Mouse (Mus musculus): ENCODE data around the gene Pif1.

The Pif1 gene

DNA sequence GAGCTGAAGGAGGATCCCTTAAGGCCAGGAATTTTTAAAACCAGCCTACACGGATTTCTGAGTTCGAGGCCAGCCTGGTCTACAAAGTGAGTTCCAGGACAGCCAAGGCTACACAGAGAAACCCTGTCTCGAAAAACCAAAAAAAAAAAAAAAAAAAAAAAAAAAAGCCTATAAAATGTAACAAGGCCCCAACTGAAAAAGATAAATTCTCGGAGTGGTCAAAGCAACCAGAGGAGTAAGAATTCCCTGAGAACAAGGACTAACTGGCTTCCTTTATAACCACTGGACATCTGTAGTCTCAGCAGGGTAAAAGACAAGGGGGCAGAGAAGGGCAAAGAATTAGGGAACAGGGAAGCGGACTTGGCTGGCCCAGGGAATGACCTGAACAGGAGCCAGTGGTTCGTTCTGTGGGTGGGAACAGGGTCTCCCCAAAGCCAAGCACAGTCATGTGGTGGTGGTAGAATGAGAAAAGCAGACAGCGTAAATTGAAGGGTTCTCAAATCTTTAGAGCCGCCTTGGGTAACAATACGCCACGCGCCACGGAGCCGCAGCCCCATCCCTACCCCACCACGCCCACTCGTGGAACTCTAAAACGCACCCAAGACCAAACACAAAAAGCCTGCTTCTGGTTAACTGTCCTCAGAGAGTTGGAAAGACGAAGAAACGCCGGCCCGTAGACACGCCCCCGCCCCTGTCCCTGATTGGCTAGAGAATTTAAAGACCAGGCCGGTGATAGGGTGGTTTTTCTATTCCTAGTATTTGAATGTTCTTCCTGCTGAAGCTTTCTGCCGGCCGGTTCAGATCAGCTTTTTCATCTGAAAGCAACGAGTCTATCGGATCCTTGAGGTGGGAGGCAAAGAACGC, at the start of gene Pif1:
Gene Pif1, plus strand, starts transcription at position 755 of the 864 bp plus-strand sequence.
- DNase-seq (ENCODE audit: low spot score), result peak; percentile 79

DNA sequence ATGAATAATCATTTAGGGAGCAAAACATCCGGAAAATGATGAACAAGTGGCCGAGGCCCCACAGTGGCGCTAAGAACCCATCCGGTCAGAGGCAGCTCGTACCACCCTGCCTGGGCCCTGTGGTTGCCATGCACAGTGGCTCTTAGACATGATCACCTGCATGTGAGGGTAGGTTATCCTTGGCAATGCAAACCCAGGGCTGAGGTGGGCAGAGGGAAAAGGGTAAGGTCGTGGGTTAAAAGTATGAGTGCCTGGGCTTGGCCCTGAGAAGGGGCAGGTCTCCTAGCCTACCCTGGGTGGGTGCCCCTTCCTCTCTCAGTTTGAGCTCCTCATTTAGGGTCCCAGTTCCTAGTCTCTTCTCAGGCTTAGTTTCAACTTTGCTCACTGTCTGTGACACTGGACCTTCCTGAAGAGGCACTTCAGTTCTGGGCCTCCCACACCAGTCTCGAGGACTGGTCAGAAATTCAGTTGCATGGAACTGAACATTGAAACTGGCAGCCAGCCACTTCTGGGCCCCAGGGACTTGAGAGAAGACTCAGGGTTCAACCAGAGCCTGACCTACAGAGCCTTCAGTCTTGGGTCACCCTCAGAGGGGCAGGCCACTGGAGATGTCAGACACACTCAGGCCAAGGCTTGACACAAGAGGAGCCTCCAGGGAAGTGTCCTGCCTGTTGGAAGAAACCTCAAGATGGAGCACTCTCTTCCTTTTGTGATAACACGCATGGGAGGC, 48.9 kb upstream of the Pif1 start:
- DNase-seq (ENCODE audit: low spot score), result no peak

DNA sequence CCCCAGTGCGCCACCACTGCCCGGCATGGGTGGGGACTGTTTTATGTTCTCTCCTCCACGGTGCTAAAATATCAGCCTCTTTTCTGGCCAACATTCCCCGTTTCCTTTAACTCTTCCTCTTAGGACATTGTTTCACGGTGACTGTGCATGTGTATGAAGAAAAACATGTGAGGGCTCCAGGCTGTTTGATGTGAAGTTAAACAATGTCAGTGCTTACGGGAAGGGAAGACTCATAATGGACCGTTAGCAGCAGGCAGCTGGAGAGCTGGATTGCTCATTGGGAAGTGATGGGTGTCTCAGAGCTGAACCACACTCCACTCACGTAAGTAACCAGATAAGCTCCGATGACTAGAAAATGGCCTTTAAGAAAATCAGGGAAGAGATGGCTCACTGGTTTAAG, 47.3 kb upstream of the Pif1 start:
- DNase-seq (ENCODE audit: low spot score), result no peak

DNA sequence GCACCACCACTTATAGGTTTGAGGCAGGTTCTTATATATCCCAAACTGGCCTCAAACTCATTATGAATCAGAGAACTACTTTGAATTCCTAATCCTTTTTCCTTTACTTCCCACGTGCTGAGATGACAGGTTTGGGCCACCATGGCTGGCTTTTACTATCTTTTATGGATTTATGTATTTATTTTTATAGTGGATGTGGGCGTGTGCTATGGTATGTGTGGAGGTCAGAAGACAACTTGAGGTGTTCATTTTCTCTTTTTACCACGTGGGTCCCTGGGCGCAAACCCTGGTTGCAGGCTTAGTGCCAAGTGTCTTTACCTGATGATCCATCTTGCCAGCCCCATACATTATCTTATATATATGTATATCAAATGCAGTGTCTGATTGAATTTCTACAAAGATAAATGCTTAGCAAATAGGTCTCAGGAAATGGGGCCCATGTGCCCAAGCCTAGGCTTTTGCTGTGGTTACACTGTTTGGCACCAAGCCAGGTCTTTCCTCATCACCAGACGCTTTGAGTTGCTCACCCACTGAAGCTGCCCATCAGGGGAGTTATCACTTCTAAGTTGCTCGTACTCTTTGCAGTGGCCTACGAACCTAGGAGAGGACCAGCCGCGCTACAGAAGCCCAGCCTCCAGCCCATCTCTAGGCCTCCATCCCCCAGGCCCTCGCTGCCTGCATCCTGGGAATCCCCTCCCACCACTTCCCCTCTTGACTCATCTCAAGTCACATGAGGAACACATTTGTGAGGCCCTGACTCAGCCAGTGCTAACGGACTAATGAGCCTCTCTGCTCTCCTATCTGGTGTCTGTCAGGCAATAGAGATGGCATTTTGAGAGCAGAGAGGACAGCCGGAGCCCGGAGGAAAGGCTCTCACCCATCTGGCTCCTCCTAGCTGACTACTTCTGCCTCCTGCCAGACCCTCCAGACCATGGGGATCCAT, 45.6 kb upstream of the Pif1 start:
- no peak for DNase-seq (ENCODE audit: low spot score)

DNA sequence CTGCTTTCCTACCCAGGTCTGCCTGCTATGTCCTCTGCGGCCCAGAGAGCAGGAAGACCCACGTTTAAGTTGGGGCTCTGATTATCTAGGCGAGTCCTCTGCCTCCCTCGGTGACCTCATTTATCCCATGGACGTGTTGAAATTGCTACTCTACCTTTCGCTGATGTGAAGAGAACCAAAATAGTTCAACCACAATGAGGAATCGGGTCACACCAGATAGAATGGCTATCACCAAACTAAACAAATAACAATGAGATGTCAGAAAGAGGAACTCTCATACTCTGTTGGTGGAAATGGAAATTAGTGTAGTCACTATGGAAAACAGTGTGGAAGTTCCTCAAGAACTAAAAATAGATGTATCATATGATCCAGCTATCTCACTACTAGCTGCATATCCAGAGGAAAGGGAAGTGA, 44.8 kb upstream of the Pif1 start:
- DNase-seq (ENCODE audit: low spot score), result no peak

DNA sequence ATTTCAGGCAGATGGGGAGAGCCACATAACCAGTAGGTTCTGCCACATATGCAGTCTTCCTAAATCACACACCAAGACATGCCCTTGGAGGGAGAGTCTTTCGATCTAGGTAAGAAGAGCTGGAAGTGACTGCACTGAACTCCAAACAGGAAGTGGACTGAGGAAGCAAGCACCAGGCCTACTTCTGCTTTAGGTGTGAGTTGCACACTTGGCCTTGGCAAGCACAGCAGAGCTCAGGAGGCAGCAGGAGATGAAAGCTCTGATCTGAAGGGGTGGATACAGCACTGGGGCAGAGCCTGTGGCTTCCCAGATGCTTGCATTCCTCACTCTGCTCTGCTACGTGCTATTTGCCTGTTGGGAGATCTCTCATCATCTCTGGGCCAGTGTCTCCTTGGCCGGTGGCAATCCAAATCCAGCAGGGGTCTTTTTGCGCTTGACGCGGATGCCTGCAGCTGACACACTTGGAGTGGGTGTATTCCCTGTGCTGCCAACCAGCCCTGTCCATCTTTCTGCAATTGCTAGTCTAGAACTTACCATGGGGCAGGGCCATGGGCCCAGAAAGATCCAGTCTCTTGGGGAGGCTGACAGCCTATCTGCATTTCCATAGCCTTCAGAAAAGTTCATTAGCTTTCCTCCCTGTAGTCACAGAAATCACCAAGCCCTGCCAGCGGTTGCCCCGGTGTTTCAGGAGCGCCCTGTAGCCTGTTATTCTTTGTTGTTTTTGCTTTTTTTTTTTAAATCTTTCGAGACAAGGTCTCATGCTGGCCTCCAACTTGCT, 41.1 kb upstream of the Pif1 start:
- no peak for DNase-seq (ENCODE audit: low spot score)

DNA sequence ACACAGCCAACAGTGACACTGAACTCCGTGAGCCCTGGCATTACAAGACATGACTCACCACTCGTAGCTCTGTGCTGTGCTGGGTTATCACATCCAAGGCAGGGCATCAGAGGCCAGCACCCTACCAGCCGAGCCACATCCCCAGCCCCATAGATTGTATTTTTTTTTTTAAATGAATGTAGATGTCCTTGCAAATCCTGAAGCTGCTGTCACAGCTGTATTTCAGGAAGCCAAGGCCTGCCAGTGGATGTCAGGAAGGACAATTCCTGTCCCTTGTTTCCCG, 40.6 kb upstream of the Pif1 start:
- DNase-seq (ENCODE audit: low spot score), result no peak

DNA sequence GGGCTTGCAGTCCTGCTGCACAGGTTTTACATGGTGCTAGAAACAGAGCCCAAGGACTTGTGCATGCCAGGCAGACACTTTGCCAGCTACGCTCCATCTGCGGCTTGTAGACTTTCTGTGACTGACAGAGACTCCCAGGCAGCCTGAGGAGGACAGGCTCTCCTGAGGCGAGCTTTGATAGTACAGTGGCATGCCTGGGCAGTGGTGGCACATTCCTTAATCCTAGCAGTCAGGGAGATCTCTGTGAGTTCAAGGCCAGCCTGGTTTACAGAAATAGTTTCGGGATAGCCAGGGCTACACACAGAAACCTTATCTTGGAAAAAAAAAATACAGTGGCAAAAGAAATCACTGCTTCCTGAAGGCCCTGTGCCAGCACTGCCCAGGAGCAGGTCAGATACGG, 39.8 kb upstream of the Pif1 start:
- no peak for DNase-seq (ENCODE audit: low spot score)

DNA sequence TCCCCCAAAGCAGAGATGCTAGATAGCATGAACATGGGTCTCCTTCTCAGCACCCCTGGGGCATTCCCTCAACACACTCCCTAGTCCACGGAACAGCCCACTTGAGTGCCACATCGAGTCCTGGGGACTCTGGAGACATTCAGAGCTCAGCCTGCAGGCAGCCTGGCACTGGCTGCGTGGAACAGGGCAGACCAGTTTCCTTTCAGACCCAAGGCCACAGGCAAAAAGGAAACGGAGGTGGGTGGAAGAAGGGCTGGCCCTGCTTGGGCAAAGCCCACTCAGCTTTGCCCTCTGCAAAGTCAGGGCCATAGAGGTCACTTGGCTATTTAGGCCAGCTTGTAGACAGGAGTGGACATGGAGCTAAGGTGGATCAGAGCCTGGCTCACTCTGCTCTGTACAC, 39.1 kb upstream of the Pif1 start:
- DNase-seq (ENCODE audit: low spot score), result no peak

DNA sequence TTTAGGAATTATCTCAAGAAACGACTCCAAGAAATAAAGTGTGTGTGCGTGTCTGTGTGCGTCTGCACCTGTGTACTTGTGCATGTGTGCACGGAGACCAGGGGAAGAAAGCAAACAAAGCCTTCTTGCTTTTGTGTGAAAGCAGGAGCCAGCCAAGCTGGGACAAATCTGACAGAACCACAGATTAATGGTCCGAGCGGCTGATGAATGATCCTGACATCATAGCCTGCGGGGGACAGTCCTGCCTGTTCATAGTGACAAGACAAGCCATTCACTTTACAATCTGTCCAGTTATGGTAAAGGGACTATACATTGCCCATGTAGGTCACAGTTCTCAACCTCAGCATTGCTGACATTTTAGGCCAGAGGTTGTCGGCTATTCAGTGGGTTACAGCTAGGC, 38.6 kb upstream of the Pif1 start:
- no peak for DNase-seq (ENCODE audit: low spot score)

DNA sequence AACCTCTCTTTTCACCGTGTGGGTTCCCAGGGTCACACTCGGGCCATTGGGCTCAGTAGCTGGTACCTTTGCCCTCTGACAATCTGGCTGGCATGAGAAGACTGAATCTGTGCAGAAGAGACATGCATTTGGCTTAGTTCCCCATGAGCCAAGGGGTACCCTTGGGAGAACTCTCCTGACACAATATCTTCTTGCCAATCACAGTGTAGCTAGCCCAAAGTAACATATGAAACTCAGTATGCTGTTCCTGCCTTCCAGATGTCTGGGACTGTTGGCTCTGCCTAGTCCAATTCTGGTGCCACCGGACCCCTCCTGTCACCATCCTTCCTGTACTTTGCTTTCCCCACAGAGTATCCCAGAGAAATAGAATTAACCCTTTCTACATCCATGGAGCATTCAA, 37.8 kb upstream of the Pif1 start:
- no peak for DNase-seq (ENCODE audit: low spot score)

DNA sequence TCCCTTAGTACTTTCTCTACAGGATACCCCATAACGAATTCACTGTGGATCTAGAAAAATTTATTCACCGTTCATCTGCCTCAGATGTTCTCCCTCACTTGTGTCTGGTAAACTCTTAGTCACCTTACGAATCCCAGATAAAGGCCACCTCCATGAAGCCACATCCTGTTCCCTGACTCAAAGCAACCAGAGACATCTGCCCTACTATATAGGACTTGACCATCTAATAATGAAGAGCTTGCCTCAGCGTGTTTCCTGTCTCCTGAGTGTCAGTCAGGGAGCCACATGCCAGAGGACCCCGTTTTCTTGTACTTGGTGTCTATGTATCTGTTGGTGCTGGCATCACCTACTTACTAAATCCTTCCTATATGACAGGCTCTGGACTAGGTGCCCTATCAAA, 37.3 kb upstream of the Pif1 start:
- DNase-seq (ENCODE audit: low spot score), result no peak

DNA sequence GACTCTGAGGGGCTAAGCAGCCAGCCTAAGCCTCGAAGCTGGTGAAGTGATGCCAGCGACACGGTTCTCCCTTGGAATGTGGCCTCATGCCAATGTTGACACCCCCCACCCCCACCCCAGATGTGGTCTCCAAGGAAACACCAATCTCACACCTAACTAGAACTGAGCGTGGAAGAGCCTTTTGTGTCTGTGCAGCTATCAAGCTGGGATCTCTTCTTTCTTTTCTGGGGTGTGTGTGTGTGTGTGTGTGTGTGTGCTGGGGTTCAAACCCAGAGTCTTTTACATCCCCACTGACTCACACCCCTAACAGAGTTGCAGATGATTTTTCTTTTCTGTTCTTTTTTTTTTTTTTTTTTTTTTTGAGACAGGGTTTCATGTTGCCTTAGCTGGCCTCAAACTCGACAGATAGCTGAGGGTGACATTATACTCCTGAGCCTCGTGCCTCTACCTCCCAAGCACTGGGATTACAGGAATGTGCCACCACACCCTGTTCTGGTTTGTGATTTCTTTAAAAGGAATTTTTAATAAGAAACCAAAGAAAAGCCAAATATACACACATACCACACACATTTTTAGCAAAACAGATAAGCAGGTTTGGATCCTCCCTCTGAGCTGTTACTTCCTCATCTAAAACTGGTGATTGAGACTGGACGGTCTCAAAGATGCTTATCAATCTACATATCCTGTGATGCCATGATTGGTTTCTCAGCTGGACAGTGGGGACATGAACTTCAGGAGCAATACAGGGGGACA, 36.7 kb upstream of the Pif1 start:
- DNase-seq (ENCODE audit: low spot score), result no peak

DNA sequence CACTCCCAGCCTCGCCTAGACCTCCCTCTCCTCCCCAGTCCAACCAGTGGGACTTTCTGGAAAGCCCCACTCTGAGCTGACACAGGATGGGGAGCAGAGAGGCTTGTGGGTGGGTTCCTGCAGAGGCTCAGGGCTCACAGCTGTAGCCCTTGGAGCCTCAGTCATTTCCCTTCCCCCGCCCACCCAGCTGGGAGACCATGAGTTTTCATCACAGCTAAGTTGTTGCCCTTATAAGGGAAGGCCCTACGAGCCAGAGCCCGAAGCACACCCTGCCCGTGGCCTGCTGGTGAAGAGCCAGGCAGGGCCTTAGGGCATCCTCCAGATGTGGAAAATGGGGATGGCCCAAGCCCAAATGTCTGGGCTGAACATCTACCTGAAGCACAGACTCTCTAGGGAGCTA, 35.9 kb upstream of the Pif1 start:
- no peak for DNase-seq (ENCODE audit: low spot score)

DNA sequence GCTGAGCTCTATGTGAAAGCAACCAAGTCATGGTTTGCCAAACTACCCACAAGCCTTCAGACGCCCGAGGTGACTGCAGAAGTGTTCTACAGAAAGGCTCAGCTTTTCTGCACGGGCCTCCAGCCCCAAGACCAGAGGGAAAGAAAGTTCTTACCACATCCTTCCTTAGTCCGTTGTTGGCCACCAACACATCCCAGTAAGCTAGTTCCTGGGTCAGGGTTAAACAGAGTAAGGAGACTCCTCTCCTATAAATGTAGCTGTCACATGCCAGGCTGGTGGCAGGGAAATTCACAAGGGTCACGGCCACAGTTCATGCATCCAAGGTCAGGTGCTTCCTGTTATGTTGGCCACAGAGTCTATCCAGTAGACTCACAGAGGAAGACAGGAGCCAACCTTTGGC, 34.8 kb upstream of the Pif1 start:
- no peak for DNase-seq (ENCODE audit: low spot score)

DNA sequence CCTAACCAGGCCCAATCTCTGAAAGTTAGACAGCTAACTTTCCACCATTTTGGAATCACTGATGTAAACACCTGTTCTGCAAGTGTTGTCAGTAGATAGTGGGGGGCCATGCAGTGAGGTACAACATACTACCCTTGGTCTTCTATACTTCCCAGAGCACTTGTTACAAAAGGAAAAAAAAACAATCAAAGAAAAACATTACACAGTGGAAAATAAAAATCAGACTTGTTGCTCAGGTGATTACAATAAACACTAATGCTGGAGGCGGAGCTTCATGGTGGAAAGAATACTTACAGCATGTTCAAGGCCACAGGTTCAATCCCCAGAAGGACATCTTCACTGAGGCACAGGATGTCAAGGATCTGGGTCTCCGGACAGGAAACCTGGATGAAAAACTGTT, 34.2 kb upstream of the Pif1 start:
- no peak for DNase-seq (ENCODE audit: low spot score)

DNA sequence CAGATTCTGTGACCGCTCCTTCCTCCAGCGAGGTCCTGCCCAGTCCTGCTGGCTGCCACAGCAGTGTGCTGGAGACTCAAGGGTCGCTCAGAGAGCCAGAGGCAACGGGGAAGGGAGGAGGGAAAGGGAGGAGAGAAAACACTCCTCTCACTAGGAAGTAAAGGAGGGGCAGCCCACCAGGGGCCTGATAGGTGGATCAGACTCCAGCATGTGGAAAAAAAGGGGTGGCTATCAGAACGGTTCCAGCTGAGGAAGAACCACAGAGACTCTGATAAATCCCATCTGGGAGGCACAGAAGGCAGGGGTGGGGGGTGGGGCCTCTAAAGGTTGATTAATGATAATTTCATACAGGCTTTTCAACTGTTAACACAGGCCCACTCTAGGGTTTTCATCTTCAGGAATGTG, 32.0 kb upstream of the Pif1 start:
- no peak for DNase-seq (ENCODE audit: low spot score)

DNA sequence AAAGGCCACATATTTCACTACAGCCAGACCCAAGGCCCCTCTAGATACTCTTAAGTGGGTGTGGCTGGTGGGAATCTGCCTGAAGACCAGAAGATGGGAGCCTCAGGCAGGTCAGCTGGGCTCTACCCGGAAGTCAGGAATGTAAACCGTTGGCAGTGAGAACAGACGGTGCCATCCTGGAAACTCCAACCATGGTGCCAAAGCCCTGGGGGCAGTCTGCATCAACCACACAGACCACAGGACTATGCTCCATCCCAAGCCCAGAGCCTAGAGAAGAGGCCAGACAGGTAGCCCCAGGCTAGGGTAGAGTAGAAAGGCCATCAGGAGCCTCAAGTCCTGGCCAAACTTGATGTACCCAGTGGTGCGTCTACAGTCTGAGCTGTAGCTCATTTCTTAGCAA, 31.3 kb upstream of the Pif1 start:
- no peak for DNase-seq (ENCODE audit: low spot score)

DNA sequence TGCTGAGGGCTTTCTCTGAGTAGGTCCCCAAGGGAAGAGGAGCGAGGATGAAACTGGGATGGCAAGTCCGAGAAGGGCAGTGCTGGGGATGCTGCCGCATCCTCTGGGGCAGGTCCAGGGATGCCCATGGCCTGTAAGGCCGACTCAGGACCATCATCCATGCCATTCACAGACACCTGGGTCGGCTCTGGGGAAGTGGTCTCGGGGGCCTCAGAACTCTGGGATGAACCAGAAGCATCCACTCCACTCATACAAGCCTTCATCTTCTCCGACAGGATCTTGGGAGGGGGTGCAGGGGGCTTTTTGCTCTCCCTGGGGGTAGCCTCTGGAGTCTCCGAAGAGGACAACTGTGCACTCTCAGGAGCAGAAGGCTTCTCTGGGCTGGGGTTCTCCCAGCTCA, 30.6 kb upstream of the Pif1 start:
- DNase-seq (ENCODE audit: low spot score), result no peak

DNA sequence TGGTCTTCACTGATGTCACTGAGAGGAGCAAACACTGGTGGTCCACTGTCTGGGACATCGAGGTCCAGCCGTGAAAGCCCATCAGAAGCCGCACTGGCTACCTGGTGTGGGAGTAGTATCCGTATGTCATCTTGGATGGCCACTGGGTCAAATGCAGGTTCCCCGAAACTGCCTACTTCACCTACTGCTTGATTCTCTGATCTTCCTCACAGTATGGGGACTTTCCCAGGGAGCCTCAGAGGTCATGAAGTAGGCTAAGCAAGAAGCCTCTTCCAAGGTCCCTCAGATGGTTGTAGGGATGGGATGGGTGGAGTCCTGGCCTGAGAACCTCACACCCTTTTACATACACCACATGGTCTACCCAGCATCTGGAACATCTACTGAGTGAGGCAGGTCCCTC, 30.0 kb upstream of the Pif1 start:
- no peak for DNase-seq (ENCODE audit: low spot score)

DNA sequence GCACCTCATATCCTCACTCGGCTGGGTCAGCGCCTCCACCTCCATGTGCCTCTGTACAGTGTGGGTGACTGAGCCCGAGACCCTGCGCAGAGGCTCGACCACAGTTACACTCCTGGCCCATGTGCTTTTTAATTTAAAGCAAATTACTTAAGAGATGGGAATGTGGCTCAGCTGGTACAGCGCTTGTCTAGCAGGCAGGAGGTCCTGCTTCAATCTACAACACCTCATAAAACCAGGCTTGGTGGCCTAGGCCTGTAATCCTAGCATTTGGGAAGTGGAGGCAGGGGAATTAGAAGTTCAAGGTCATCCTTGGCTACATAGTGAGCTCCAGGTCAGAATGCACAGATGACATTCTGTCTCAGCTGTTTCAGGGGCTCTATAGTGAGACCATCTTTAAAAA, 28.2 kb upstream of the Pif1 start:
- DNase-seq (ENCODE audit: low spot score), result no peak
